Mouse (Mus musculus) frontal cortex, adult 2 months (tissue): ENCODE results near the gene Tarbp1. TPM values are rescaled to one million over a fixed set of nuclear protein-coding genes. Genes with fewer than 3 reads are reported as not detected.
A peak's percentile ranks its signal among the peaks of the same experiment; 100 is the strongest.
"Not testable (repeated sequence)": the region's sequence is repeated elsewhere in the genome, so short reads cannot be mapped to it uniquely, and the experiment has no call there.

ENCODE experiments used
- DNase-seq, 2 experiments: peaks; one replicate each; pipeline ENCODE4 v3.0.0; 2022; ENCODE audit warnings: low spot score in 1 of 2; ENCODE audit errors: extremely low spot score in 1 of 2
- polyA plus RNA-seq: library from polyadenylated mRNA; depleted of rRNA; stranded (reverse); fragments of >200 nt; gene quantifications from 2 replicates; pipeline ENCODE4 v1.2.3, GENCODE M21; 2012; rRNA removed

Gene Tarbp1
- polyA plus RNA-seq, 1 experiment = 6.8 TPM

DNA sequence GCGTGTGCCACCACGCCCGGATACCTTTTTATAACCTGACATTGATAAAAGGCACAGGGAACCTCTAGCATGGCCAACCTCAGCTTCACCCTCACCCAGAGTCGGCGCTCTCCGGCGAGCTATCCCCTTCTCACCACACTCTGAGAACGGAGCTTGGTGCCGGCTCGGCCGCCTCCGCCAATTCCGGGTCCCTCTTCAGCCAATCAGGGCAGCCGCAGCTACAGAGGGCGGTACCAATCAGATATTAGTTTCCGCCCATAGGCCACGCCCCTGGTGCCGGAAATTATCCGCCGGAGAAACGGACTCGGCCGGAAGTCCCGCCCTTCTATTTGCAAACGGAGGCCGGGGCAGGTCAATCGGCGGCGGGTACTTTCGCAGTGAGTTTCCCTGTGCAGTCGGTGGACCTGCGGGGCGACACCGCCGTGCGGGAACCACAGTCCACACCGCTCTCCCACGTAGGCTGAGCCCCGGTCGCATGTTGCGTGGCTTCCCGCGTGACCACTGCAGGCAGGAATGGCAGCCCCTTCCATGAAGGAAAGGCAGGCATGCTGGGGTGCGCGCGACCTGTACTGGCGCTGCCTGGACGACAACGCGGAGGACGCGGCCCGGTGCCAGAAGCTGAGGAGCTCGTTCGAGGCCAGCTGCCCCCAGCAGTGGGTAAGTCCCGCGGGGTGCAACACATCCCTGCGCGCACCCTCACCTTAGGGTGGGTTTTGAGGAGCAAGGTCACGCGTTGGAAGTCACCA is 52.5 kb downstream of the Tarbp1 start, which contains the start of gene Coa6:
Gene Coa6 (plus strand): TSS at position 342 of the 746 bp plus-strand sequence.
- DNase-seq = peak; percentile 94 to 99

DNA sequence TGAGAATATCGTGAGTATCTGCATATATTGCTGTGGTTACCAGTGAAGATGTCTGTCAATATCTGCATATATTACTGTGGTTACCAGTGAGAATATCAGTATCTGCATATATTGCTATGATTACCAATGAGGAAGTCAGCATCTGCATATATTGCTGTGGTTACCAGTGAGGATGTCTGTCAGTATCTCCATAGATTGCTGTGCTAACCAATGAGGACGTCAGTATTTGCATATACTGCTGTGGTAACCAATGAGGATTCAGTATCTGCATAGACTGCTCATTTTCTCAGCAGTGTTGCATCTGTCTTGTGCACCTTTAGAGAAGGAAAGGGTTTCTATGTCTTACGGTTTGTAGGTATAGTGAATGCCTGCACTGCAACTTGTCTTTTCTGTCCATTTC is 54.0 kb downstream of the Tarbp1 start:
- no peak for DNase-seq

- no peak for DNase-seq
Measured at GRCm38 (mm10) chr8:126405030-126405429, 69.8 kb downstream of the Tarbp1 start.

- DNase-seq = not testable (repeated sequence)
Measured at GRCm38 (mm10) chr8:126404550-126404949, 70.3 kb downstream of the Tarbp1 start.

- no peak for DNase-seq
Measured at GRCm38 (mm10) chr8:126398349-126398748, 76.5 kb downstream of the Tarbp1 start.

GRCm38 (mm10) chr8:126395917-126396316 is 78.9 kb downstream of the Tarbp1 start:
- peak in 1 of 2 experiments; percentile 29 for DNase-seq

DNA sequence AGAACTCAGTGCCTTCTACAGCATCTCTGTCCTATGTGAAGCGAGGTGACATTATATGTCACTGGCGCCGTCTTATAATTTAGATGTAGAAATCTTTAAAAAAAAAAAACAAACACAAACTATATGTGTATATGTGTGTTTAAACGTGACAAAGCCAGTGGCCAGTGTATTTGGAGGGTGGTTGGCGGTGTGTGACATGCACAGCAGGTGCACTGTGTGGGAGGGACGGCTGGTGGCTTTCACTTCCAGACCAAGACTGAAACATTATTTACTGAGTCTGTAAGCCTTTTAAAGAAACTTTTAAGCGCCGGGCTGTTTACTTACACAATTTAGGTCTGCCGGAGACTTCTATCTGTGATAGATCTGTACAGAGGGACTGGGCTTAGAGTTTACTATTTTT is 79.5 kb downstream of the Tarbp1 start:
- no peak for DNase-seq

- DNase-seq = no peak
Measured at GRCm38 (mm10) chr8:126391541-126391940, 83.3 kb downstream of the Tarbp1 start.

DNA sequence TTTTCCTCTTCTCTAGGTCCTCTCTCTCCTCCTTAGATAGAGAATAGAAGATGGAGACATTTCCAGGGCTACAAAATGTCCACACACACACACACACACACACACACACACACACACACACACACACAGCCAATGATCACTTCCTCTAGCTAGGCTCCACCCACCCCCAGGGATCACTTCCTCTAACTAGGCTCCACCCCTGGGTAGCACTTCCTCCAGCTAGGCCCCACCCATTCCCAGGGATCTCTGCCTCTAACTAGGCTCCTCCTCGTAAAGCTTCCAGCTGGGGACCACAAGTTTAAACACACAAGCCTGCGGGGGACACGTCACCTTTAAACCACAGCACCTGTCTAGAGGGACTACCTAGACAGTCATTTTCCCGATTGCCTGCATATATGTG is 87.3 kb downstream of the Tarbp1 start:
- DNase-seq = no peak

DNA sequence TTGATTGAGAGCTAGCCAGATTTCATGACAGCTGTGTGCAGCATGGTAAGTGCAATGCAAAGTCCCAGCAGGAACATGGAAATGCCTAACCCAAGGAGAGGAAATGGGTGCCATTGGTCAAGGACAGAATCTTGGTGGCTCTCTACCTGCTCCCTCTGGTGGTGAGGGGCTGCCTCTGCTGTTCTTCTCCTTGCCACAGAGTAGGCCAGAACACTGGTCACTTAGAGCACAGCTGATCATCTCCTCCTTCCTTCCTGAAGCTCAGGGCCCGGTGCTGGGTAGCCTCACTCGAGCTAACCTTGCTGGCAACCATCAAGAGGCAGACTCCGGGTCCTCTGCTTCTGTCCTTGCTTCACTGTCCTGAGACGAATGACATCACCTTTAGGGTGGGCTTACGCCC is 92.1 kb downstream of the Tarbp1 start:
- peak in 1 of 2 experiments; percentile 65 for DNase-seq

DNA sequence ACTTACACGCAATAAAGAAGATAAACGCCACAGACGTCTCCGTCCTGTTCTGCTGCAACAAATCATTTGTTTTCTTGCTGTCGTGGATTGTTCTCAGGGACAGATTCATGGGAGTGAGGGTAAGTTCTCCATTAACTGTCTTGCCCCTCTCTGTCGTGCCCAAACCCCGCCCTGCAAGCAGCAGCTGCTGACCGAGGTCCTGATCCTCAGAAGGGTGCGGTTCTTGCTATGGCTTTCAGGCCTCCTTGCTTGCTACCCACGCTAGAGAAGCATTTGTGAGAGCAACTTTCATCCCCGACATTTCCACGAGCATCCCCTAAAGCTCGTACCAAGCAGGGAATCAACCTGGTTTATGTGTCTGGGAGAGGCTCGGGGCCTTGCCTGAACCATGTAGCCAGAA is 92.6 kb downstream of the Tarbp1 start:
- DNase-seq = no peak

DNA sequence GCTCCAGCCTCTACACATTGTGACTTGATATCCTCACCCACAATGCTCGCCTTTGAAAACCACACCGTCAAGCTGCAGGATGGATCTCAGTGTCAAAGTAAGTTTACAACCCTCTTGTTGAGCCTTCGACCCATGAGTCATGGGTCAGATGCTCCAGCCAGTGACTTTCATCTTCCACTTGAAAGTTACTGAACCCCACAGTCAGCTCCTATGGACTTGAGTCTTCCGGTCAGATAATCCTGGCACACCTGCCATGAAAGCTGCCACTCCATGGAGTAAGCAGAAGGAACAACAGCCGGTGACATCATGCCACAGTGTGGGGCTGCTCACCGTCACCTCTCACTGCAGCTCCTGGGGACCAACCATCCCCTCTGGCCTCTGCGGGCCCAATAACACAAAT is 93.6 kb downstream of the Tarbp1 start:
- no peak for DNase-seq

GRCm38 (mm10) chr8:126380141-126380540 is 94.7 kb downstream of the Tarbp1 start:
- no peak for DNase-seq

- DNase-seq = no peak
Measured at GRCm38 (mm10) chr8:126379580-126379979, 95.3 kb downstream of the Tarbp1 start.

Other genes with a start within 250 kb of the Tarbp1 start
- 12.6 and 12.7 TPM in 2 replicates for gene Slc35f3, start 176.5 kb downstream of the Tarbp1 start, polyA plus RNA-seq
- 51.1 and 52.8 TPM in 2 replicates for gene Coa6, start 52.5 kb downstream of the Tarbp1 start, polyA plus RNA-seq
- gene Irf2bp2, start 118.9 kb upstream of the Tarbp1 start, polyA plus RNA-seq = 36.5 and 40.8 TPM in 2 replicates